Mouse (Mus musculus): ENCODE data around the gene Rhoc. TPM values are rescaled to one million over a fixed set of nuclear protein-coding genes. Genes with fewer than 3 reads are reported as not detected.
A peak's percentile ranks its signal among the peaks of the same experiment; 100 is the strongest.

Gene Rhoc
- polyA plus RNA-seq, 1 experiment from 2014 or later: 51.2 TPM

DNA sequence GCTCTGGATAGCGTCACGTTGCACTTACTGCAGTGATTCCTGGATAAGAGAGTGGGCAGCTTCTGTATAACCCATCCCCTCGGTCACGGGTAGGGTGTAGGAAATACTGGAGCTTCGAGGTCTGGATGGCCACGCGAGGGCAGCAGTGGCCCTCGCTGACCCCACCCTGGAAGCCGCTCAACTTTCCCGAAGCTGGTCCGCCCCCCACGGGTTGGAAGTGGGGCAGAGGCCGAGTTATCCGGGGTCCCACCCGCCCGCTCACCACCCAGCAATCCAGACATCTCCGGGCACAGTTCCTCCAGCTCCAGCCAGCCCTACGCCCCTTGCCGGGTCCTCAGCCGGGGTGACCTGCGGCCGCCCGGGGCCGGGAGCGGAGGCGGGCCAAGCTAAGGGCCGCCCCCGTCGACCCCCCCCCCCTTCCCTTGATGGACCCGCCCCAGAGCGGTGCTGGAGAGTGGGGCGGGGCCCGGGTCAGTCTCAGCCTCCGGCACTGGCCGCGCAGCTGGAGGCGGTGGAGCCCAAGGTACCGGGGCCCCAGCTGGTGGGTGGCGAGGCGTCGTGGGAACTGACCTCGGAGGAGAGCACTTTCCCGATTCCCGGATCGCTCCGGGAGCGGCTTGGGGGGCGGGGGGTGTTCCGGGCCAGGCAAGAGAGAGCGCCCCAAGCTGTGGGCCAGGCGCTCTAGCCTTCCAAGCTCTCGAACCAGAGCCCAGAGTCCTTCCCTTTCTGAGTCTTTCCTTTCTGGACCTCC, 561 bp downstream of the Rhoc start:
- H3K36me3 ChIP-seq (ENCODE audit: poor library complexity, severe bottlenecking): no peaks in the 10 kb centered on the region
- H3K9ac ChIP-seq: peak overlapping the region; percentile 69
- no peak overlapping the region; the same call in 1 of the 2 replicates for H3K27ac ChIP-seq
- peak; percentile 87 for ATAC-seq
- peak overlapping the region; percentile 57 for H3K4me3 ChIP-seq
- H3K4me1 ChIP-seq: peaks cover 38% of the 10 kb centered on the region
- H3K9me3 ChIP-seq (replicated peaks): no peaks in the 10 kb centered on the region
- peak overlapping the region; percentile 94 for H3K4me2 ChIP-seq
- WGBS: under 1% methylated on average over 45 of the region's 52 CpGs
- peaks cover 30% of the 10 kb centered on the region for H3K27me3 ChIP-seq

- peaks cover 24% of the 10 kb centered on the region for H3K27me3 ChIP-seq
- ATAC-seq: peak; percentile 20; the same call in 1 of the 2 replicates
- WGBS: 3% methylated on average over 10 of the region's 10 CpGs
- H3K36me3 ChIP-seq (ENCODE audit: poor library complexity, severe bottlenecking): no peaks in the 10 kb centered on the region
- peak overlapping the region; percentile 94 for H3K4me2 ChIP-seq
- no peaks in the 10 kb centered on the region for H3K9me3 ChIP-seq (replicated peaks)
- H3K27ac ChIP-seq: no peak overlapping the region
- peaks cover 43% of the 10 kb centered on the region for H3K4me1 ChIP-seq
- peak overlapping the region; percentile 69 for H3K9ac ChIP-seq
- peak overlapping the region; percentile 57 for H3K4me3 ChIP-seq
Measured at GRCm38 (mm10) chr3:104789312-104789605, 1.1 kb downstream of the Rhoc start.

DNA sequence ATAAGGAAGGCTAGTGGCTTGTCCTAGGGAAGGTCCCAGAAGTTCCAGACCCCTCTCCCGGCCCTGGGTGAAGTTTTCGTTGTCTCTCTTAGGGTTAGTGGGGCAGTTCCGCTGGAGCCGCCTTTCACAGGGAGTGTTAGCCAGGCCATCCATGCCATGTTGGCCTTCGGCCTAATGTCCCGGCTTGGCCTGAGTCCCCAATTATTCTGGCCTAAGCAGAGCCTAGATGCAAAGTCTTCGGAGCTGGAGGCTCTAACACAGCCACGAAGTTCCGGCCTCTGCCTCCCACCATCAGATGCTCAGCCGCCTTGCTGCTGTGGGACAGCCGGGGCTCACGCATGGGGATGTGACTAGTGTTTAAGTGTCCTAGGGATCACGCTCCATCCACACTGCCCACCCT, 1.6 kb downstream of the Rhoc start:
- Histone ChIP-seq H3K9ac (peak overlapping the region; percentile 69), H3K36me3 (ENCODE audit: poor library complexity, severe bottlenecking) (no peaks in the 10 kb centered on the region), H3K4me2 (peak overlapping the region; percentile 94), H3K9me3 (replicated peaks) (no peaks in the 10 kb centered on the region), H3K4me1 (peaks cover 48% of the 10 kb centered on the region), H3K27ac (no peak overlapping the region), H3K27me3 (peaks cover 19% of the 10 kb centered on the region), H3K4me3 (peak overlapping the region; percentile 57)
- 35% methylated on average over 13 of the region's 13 CpGs for WGBS
- no peak for ATAC-seq

- Histone ChIP-seq H3K36me3 (ENCODE audit: poor library complexity, severe bottlenecking) (no peaks in the 10 kb centered on the region), H3K4me3 (peak overlapping the region; percentile 57), H3K9me3 (replicated peaks) (no peaks in the 10 kb centered on the region), H3K4me1 (peaks cover 55% of the 10 kb centered on the region), H3K9ac (peak overlapping the region; percentile 69; the same call in 1 of the 2 replicates), H3K27me3 (peaks cover 12% of the 10 kb centered on the region), H3K27ac (no peak overlapping the region), H3K4me2 (peak overlapping the region; percentile 94)
- 23% methylated on average over 6 of the region's 6 CpGs for WGBS
- ATAC-seq: no peak
Measured at GRCm38 (mm10) chr3:104790401-104790937, 2.3 kb downstream of the Rhoc start.

- Histone ChIP-seq H3K4me1 (peaks cover 60% of the 10 kb centered on the region), H3K9me3 (replicated peaks) (no peaks in the 10 kb centered on the region), H3K27me3 (peaks cover 7% of the 10 kb centered on the region; the same call in 1 of the 2 replicates), H3K4me2 (peak overlapping the region; percentile 94), H3K27ac (no peak overlapping the region), H3K9ac (peak overlapping the region; percentile 69; the same call in 1 of the 2 replicates), H3K4me3 (no peak overlapping the region), H3K36me3 (ENCODE audit: poor library complexity, severe bottlenecking) (no peaks in the 10 kb centered on the region; the same call in 1 of the 2 replicates)
- 26% methylated on average over 4 of the region's 4 CpGs for WGBS
- no peak for ATAC-seq
Measured at GRCm38 (mm10) chr3:104791017-104791416, 2.8 kb downstream of the Rhoc start.

GRCm38 (mm10) chr3:104791671-104792070, 3.5 kb downstream of the Rhoc start:
- Histone ChIP-seq H3K9me3 (replicated peaks) (no peaks in the 10 kb centered on the region), H3K27ac (no peak overlapping the region), H3K4me2 (no peak overlapping the region), H3K4me3 (no peak overlapping the region), H3K36me3 (ENCODE audit: poor library complexity, severe bottlenecking) (peaks cover 4% of the 10 kb centered on the region; the same call in 1 of the 2 replicates), H3K9ac (no peak overlapping the region), H3K27me3 (peaks cover 2% of the 10 kb centered on the region; the same call in 1 of the 2 replicates), H3K4me1 (peaks cover 65% of the 10 kb centered on the region)
- no peak for ATAC-seq
- WGBS: 90% methylated on average over 8 of the region's 8 CpGs

- Histone ChIP-seq H3K4me1 (peaks cover 65% of the 10 kb centered on the region), H3K9ac (no peak overlapping the region), H3K4me3 (no peak overlapping the region), H3K36me3 (ENCODE audit: poor library complexity, severe bottlenecking) (peaks cover 10% of the 10 kb centered on the region; the same call in 1 of the 2 replicates), H3K27ac (no peak overlapping the region), H3K9me3 (replicated peaks) (no peaks in the 10 kb centered on the region), H3K27me3 (no peaks in the 10 kb centered on the region), H3K4me2 (no peak overlapping the region)
- ATAC-seq: no peak
- whole genome bisulfite sequencing: 77% methylated on average over 15 of the region's 15 CpGs
Measured at GRCm38 (mm10) chr3:104792360-104793270, 4.4 kb downstream of the Rhoc start.

GRCm38 (mm10) chr3:104793871-104794828, 6.0 kb downstream of the Rhoc start:
- Histone ChIP-seq H3K4me2 (no peak overlapping the region), H3K9ac (no peak overlapping the region), H3K27ac (peak overlapping the region; percentile 59), H3K4me1 (peaks cover 56% of the 10 kb centered on the region), H3K9me3 (replicated peaks) (no peaks in the 10 kb centered on the region), H3K4me3 (no peak overlapping the region), H3K36me3 (ENCODE audit: poor library complexity, severe bottlenecking) (peaks cover 17% of the 10 kb centered on the region), H3K27me3 (no peaks in the 10 kb centered on the region)
- ATAC-seq: peak; percentile 90
- WGBS: 53% methylated on average over 20 of the region's 20 CpGs

- Histone ChIP-seq H3K36me3 (ENCODE audit: poor library complexity, severe bottlenecking) (peaks cover 24% of the 10 kb centered on the region), H3K4me3 (no peak overlapping the region), H3K9ac (no peak overlapping the region), H3K4me1 (peaks cover 48% of the 10 kb centered on the region), H3K27me3 (no peaks in the 10 kb centered on the region), H3K4me2 (no peak overlapping the region), H3K9me3 (replicated peaks) (no peaks in the 10 kb centered on the region), H3K27ac (peak overlapping the region; percentile 59; the same call in 1 of the 2 replicates)
- no peak for ATAC-seq
- 71% methylated on average over 12 of the region's 12 CpGs for WGBS
Measured at GRCm38 (mm10) chr3:104794953-104795470, 6.8 kb downstream of the Rhoc start.

DNA sequence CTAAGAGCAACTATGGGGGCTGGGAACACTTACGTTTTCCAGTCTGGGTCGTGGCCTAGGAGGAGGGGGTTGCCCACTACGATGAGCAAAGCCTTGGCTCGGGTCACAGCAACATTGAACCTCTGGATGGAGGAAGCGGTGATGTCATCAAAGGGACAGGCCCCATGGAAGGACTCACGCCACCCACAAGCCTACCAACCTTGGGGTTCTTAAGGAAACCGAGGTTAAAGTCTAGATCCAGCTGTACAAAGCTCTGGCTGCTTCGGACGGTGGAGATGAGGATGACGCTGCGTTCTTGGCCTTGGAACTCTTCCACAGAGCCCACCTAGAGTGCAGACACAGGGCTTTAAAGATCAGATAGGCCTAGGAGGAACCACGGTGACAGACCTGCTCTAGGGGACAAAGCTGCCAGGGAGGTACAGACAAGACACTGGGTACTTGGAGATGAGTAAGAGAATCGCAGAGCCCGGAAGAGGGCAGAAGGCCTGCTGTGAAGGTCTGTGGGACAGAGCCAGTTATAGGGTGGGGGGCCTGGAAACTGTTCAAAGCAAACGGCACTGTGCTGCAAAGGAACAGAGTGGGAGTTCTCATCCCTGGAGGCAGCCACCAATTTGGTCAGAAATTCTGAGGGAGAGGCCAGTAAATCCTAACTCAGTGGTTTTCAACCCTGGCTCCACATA, 7.6 kb downstream of the Rhoc start:
- ATAC-seq: no peak
- WGBS: 70% methylated on average over 15 of the region's 15 CpGs
- H3K27me3 ChIP-seq: no peaks in the 10 kb centered on the region
- H3K9ac ChIP-seq: no peak overlapping the region
- H3K36me3 ChIP-seq (ENCODE audit: poor library complexity, severe bottlenecking): peaks cover 31% of the 10 kb centered on the region
- peaks cover 40% of the 10 kb centered on the region for H3K4me1 ChIP-seq
- peak overlapping the region; percentile 59; the same call in 1 of the 2 replicates for H3K27ac ChIP-seq
- no peaks in the 10 kb centered on the region for H3K9me3 ChIP-seq (replicated peaks)
- H3K4me2 ChIP-seq: no peak overlapping the region
- H3K4me3 ChIP-seq: no peak overlapping the region
